Mouse (Mus musculus): ENCODE results near the gene Fam131a.

The Fam131a gene

GRCm38 (mm10) chr16:20715976-20716840 is 23.2 kb downstream of the Fam131a start:
- DNase-seq (ENCODE audit: low spot score), result peak; percentile 76

DNA sequence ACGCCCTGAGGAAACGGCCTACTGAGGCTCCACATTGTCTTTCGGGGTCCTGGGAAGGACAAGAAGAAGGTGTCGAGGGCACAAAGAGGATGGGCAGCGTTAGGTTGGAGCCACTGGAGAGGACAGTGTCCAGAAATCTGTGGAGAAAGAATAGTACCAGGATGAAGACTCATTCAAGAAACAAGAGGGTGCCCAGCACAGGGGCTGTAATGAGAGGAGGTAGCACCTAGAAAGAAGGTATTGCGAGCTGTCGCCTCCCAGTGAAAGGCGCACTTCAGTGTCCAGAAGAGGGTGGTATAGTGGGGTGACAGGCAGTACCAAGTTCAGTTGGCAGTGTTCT is 23.8 kb downstream of the Fam131a start:
- DNase-seq (ENCODE audit: low spot score), result no peak

DNA sequence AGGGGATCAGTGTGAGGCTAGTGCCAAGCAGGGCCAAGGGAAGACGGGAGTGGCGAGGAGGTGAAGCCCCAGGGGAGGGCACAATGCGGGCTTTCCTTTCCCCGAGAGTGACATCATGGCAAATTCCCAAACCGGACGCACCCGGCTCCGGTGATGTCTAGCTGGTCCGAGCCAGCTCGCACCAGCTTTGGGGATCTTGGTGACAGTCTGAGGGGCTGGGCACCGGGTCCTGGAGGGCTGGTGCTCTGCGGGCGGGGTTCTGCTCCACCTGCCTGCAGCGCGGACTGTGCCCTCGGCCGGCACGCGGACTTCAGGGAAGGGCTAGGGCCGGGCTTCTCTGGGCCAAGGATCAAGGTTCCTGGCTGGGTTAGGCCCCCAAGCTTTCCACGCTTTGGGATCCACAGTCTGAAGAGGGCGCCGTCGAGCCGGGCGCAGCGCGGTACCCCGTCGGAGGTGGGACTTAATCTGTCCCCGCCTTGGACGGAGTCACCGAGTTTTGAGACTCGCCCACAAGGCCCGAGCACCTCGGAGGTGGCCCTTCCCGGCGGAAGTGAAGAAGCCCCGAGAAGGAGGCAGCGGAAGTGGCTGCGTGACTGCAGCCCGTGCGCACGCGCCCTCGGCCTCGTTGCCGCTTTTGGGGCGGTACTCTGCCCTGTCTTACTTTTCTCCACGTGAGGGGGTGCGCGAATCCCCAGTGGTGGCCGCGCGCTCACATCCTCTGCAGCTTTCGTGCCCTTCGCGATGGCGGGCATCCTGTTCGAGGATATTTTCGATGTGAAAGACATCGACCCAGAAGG is 24.3 kb downstream of the Fam131a start, which contains the start of the genes Polr2h and Clcn2:
TSS of gene Polr2h (plus strand) at position 485 of the 797 bp plus-strand sequence.
TSS of gene Clcn2 (minus strand) at position 566 of the 797 bp plus-strand sequence.
- DNase-seq (ENCODE audit: low spot score), result peak; percentile 99

GRCm38 (mm10) chr16:20717978-20718670 is 25.1 kb downstream of the Fam131a start:
- DNase-seq (ENCODE audit: low spot score), result peak; percentile 51

GRCm38 (mm10) chr16:20721808-20722207 is 28.8 kb downstream of the Fam131a start:
- DNase-seq (ENCODE audit: low spot score), result no peak

DNA sequence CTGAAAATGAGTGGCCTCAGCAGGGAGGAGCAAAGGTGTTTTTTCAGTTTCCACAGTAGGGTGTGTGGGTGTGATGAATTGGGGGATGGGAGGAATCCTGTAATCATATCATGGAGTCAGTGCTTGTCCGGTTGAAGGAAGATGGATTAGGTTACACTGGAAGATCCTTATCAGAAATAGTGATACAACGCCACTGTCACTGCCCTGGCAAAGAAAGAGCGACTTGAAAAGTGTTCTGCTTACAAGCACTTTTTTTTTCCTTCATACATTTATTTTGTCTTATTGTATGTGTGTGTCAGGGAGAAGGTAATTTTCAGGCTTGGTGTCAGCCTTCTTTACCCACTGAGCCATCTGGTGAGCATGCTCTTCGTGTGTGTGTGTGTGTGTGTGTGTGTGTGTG is 29.7 kb downstream of the Fam131a start:
- no peak for DNase-seq (ENCODE audit: low spot score)

DNA sequence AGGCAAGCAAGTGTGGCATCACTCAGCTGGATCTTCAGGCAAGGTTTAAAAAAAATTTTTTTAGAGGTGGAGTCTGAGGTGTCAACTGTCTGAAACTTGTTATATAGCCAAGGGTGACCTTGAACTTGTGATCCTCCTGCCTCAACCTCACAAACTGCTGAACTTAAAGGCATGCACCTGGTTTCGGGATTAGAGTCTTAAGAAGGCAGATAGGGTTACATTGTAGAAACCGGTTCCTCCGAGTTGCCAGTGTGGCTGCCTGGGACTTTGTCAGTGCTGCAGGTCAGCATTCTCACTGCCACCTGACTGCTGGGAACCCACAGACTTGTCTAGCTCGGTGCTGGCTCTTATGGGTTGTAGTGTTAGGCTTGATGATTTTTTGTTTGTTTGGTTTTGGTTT is 30.2 kb downstream of the Fam131a start:
- no peak for DNase-seq (ENCODE audit: low spot score)

- peak; percentile 85 for DNase-seq (ENCODE audit: low spot score)
Observed at GRCm38 (mm10) chr16:20724338-20724748, 31.3 kb downstream of the Fam131a start.

- no peak for DNase-seq (ENCODE audit: low spot score)
Observed at GRCm38 (mm10) chr16:20725321-20725720, 32.3 kb downstream of the Fam131a start.

DNA sequence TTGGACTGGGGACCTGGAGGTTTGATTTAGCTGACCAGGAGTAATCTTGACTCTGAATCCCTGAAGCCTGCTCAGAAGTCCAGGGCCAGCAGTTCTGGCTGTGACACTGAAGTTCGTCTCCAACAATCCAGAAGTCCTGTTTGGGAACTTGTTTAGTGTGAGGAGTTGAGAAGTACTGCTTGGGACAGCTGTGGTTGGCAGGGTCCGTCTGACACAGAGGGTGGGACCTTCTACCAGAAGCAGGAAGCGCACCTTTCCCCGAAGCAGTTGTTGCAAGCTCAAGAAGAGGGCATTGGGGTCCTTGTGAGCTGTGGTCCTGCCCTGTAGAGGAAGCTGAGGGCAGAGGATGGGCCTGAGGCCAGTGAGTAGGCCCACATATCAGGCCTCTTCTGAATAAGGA is 32.7 kb downstream of the Fam131a start:
- no peak for DNase-seq (ENCODE audit: low spot score)

GRCm38 (mm10) chr16:20726384-20726783 is 33.3 kb downstream of the Fam131a start:
- no peak for DNase-seq (ENCODE audit: low spot score)

- DNase-seq (ENCODE audit: low spot score), result peak; percentile 88
Observed at GRCm38 (mm10) chr16:20730293-20730711, 37.3 kb downstream of the Fam131a start.

DNA sequence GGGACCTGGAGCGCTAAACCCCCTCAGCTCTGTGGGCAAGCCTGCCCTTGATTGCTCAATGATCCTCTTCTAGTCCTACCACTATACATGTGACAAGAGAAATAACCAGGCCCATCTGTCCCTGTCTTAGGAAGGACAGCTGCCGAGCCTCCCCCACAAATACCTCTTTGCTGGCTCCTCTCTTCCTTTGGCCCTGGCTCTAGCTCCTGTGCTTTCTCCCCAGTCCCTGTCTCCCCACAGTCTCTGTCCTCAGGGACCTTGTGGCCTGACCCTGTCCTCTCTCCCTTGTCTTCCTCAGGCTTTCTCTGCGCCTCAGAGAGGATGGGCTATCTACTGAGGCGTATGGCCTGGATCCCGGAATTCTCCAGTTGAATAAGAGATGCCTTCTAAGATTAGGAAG is 38.6 kb downstream of the Fam131a start:
- DNase-seq (ENCODE audit: low spot score), result no peak

DNA sequence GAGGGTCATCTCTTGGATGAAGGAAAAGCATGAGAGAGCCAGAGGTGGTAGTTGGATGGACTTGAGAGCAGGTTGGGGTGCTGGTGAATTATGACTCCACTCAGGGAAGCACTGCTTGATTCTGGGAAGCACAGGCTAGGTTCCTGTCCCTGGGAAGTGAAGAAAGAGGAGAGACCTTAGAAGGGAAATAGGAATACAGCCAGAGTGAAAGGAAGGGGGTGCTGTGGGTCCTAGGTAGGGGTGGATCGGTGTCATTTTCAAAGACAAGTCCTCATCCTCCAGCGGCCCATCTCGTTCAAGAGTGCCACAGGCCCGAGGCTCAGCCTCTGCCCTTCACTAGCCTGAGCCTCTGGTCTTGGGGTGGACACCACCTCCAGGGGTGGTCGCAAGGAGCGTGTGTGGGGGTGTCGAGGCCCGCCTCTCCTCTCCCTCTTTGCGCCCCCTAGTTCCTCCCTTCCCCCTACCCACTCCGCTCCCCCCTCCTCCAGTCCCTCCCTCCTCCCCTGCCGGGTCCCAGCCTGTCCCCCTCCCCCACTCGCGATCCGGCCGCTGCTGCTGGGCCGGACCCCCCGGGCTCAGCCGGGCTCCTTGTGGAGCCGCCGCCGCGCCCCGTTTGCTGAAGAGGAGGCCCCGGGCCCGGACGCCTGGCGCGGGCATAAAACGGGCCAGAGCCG is 39.3 kb downstream of the Fam131a start:
- DNase-seq (ENCODE audit: low spot score), result no peak

DNA sequence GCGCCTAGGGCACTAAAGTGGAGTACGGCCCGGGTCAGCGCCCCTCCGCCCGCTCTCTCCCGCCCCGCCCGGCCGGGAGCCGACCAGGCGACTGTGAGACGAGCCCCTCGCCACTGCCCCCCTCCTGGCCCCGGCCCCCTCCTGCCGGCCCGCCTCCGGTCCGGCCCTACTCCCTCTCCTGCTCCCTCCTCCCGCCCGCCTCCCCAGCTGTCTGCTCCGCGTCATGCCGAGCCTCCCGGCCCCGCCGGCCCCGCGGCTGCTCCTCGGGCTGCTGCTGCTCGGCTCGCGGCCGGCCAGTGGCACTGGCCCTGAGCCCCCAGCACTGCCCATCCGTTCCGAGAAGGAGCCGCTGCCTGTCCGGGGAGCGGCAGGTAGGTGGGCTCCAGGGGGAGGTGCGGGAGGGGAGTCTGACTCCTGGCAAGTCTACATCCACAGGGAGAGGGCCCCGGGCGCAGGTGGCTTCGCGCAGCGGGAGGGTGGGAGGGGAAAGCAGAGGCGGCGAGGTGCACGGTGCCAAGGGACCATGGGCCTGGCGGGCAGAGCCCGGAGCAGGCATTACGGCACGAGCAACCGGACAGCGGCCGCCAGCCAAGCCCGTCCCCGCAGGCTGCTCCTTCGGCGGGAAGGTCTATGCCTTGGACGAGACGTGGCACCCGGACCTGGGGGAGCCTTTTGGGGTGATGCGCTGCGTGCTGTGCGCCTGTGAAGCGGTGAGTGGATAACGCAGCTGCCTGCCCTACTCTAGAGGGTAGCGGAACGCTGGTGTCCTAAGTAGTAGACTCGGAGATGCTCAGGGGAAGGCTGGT is 40.1 kb downstream of the Fam131a start, which contains the start of gene Chrd:
TSS of gene Chrd (plus strand) at position 203 of the 806 bp plus-strand sequence.
- no peak for DNase-seq (ENCODE audit: low spot score)

DNA sequence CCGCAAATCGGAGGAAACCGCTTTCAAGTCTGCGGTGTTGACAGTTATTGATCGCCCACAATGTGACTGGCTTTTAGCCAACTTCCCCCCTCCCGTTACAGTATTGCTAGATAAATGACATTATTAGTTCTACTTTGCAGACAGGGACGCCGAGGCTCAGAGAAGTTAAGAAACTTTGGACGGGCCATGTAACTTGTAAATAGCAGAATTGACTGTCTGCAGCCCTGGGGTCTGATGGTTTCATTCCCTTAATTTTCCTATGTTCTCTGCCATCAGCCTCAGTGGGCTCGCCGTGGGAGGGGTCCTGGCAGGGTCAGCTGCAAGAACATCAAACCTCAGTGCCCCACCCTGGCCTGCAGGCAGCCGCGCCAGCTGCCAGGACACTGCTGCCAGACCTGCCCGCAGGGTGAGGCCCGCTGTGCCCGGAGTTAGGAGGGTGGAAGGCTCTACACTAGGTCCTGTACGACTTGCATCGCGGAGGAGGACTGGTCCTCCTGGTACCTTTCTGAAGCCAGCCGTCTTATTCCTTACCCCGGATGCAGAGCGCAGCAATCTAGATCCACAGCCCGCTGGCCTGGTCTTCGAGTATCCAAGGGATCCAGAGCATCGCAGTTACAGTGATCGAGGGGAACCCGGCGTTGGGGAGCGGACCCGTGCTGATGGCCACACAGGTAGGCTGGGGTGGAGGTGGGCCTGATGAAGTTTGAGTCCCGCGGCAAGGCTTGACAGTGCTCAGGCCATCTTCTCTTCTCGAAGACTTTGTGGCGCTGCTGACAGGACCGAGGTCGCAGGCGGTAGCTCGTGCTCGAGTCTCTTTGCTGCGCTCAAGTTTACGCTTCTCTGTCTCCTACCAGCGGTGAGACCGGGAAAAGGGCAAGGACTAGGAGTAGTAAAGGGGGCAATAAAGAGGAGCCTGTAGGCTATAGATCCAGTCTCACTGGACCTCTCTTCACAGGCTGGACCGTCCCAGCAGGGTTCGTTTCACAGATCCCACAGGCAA is 41.0 kb downstream of the Fam131a start, which contains the start of gene Thpo:
TSS of gene Thpo (minus strand) at position 781 of the 1,000 bp plus-strand sequence.
- no peak for DNase-seq (ENCODE audit: low spot score)

- no peak for DNase-seq (ENCODE audit: low spot score)
Observed at GRCm38 (mm10) chr16:20735651-20736050, 42.6 kb downstream of the Fam131a start.

DNA sequence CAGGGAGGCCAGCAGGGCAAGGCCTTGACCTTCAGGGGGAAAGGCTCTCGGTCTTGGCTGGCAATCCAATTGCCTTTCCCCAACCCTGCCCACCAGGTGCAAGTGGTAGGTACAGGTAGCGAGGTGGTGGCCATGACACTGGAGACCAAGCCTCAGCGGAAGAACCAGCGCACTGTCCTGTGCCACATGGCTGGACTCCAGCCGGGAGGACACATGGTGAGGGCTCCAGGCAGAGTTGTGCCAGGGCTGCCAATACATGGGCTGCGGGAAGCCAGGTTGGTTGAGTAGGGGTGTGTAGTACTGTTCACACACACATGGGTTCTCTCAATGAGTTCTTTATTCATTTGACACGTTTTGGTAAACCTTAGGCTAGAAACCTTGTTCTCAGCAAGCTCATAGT is 43.1 kb downstream of the Fam131a start:
- DNase-seq (ENCODE audit: low spot score), result no peak

DNA sequence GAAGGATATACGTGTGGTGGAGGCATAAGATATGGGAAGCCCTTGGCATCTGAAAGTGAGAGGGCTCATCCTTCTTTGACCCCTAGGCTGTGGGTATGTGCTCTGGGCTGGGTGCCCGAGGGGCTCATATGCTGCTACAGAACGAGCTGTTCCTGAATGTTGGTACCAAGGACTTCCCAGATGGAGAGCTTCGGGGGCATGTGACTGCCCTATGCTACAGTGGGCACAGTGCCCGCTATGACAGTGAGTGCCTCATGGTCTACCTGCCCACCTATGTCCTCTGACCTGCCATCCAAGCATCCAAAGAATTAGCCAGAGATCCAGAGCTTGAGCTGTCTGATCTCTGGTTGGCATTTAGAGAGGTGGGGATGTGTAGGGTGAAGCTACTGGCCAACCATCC is 43.8 kb downstream of the Fam131a start:
- no peak for DNase-seq (ENCODE audit: low spot score)
